ENCODE assay signal across 27 mouse cellular contexts in genomic region chr6:98945496-98946412, GRCm38 (mm10).
DNase-seq lines count a peak whose midpoint lies in the region; ATAC-seq and TF ChIP-seq lines count a peak whose summit lies in the region.
"Had no signal": no experiment of that assay in that cellular context is flagged by ENCODE, and none has a peak within 500 bp of the region (broad histone marks: within the 10 kb centered on the region; RNA-seq: fewer than 3 reads in every experiment).

No protein-coding gene starts in this region.

- H3K9ac ChIP-seq in kidney, postnatal 0 days (ENCODE audit: low read depth, low read length), result no peak overlapping the region
- H3K9ac ChIP-seq in embryonic facial prominence, embryonic 12.5 days, result no peak overlapping the region
- H3K9ac ChIP-seq in stomach, embryonic 14.5 days (replicated peaks; ENCODE audit: low read depth, low read length), result no peak overlapping the region
- H3K9ac ChIP-seq: heart, embryonic 15.5 days; liver, embryonic 15.5 days; midbrain, embryonic 15.5 days; neural tube, embryonic 13.5 days; stomach, embryonic 15.5 days had no signal

- H3K4me3 ChIP-seq in kidney, postnatal 0 days (replicated peaks; ENCODE audit: low read depth, low read length), result no peak overlapping the region
- no peak overlapping the region for H3K4me3 ChIP-seq in embryonic facial prominence, embryonic 12.5 days
- no peak overlapping the region for H3K4me3 ChIP-seq in stomach, embryonic 14.5 days (ENCODE audit: low read depth, low read length)
- H3K4me3 ChIP-seq: heart, embryonic 15.5 days; liver, embryonic 15.5 days; midbrain, embryonic 15.5 days; neural tube, embryonic 13.5 days; stomach, embryonic 15.5 days had no signal

- ATAC-seq in kidney, postnatal 0 days (replicated peaks; ENCODE audit: low FRiP score, low read depth), result no peak; the same call in 1 of the 2 replicates
- no peak for ATAC-seq in embryonic facial prominence, embryonic 12.5 days (ENCODE audit: insufficient number of reproducible peaks, insufficient read depth, low FRiP score, low TSS enrichment)
- ATAC-seq in stomach, embryonic 14.5 days (ENCODE audit: insufficient number of reproducible peaks, insufficient read depth, low FRiP score, low read depth), result no peak
- no peak for ATAC-seq in granulocyte monocyte progenitor cell, adult 5-6 weeks (replicated peaks; ENCODE audit: poor library complexity, severe bottlenecking)
- ATAC-seq: activated CD4-positive, CD25-positive, alpha-beta regulatory T cell, adult 4 months; forebrain, embryonic 16.5 days; hindbrain, embryonic 16.5 days; intestine, embryonic 16.5 days; midbrain, embryonic 15.5 days had no signal

- no peak overlapping the region for H3K4me2 ChIP-seq in kidney, postnatal 0 days (ENCODE audit: low read length)
- no peak overlapping the region for H3K4me2 ChIP-seq in embryonic facial prominence, embryonic 12.5 days (replicated peaks)
- no peak overlapping the region for H3K4me2 ChIP-seq in stomach, embryonic 14.5 days (replicated peaks; ENCODE audit: low read depth, low read length)
- H3K4me2 ChIP-seq: heart, embryonic 15.5 days; liver, embryonic 15.5 days; midbrain, embryonic 15.5 days; neural tube, embryonic 13.5 days; stomach, embryonic 15.5 days had no signal

- 55% methylated on average over 21 of the region's 21 CpGs for WGBS in kidney, postnatal 0 days
- 65% methylated on average over 21 of the region's 21 CpGs for WGBS in embryonic facial prominence, embryonic 12.5 days
- 57% methylated on average over 21 of the region's 21 CpGs for WGBS in stomach, embryonic 14.5 days

- no peak for TF ChIP-seq CTCF in kidney, postnatal 0 days (IDR thresholded peaks at IDR 0.05; ENCODE audit: low read depth)

- 0 out of 2 replicates have a peak, but pooled peaks cover 4% of the 10 kb centered on the region for H3K36me3 ChIP-seq in kidney, postnatal 0 days (ENCODE audit: insufficient read depth, low read length)
- H3K36me3 ChIP-seq in embryonic facial prominence, embryonic 12.5 days, result peaks cover 17% of the 10 kb centered on the region
- H3K36me3 ChIP-seq in stomach, embryonic 14.5 days (ENCODE audit: control insufficient read depth, insufficient read depth, low read length), result peaks cover 32% of the 10 kb centered on the region; the same call in 1 of the 2 replicates
- H3K36me3 ChIP-seq: midbrain, embryonic 15.5 days had no signal

- intact Hi-C loops in heart, postnatal 25 days (cut with DNase I), result no loop called here

- H3K9me3 ChIP-seq in kidney, postnatal 0 days (replicated peaks; ENCODE audit: low read length), result no peaks in the 10 kb centered on the region
- H3K9me3 ChIP-seq in embryonic facial prominence, embryonic 12.5 days, result no peaks in the 10 kb centered on the region
- H3K9me3 ChIP-seq in stomach, embryonic 14.5 days (ENCODE audit: control insufficient read depth, low read depth, low read length), result no peaks in the 10 kb centered on the region
- H3K9me3 ChIP-seq: heart, embryonic 15.5 days; liver, embryonic 15.5 days; midbrain, embryonic 15.5 days; neural tube, embryonic 13.5 days; stomach, embryonic 15.5 days had no signal

- peak; percentile 82 for DNase-seq in heart, adult 11 months
- no peak for DNase-seq in heart, postnatal 25 days (ENCODE audit: low spot score)
- peak; percentile 52 for DNase-seq in kidney, postnatal 0 days (ENCODE audit: low spot score)
- no peak for DNase-seq in kidney, postnatal 4 days
- no peak for DNase-seq in frontal cortex, postnatal 36 days (ENCODE audit: low spot score in 2 of 2)
- DNase-seq: adrenal gland, adult 8-10 months; cerebellum, adult 11-12 months; cerebellum, postnatal 10 days; gastrocnemius, postnatal 14 days; heart, postnatal 4 days; kidney, adult 9 months; liver; lung, postnatal 36 days; thymus, adult 2 months; thymus, postnatal 4 days had no signal

- peaks cover 20% of the 10 kb centered on the region for H3K4me1 ChIP-seq in kidney, postnatal 0 days (replicated peaks; ENCODE audit: insufficient read depth, low read length)
- peaks cover 27% of the 10 kb centered on the region for H3K4me1 ChIP-seq in embryonic facial prominence, embryonic 12.5 days
- peaks cover 49% of the 10 kb centered on the region for H3K4me1 ChIP-seq in stomach, embryonic 14.5 days (ENCODE audit: control insufficient read depth, insufficient read depth, low read length)
- H3K4me1 ChIP-seq: liver, embryonic 15.5 days had no signal

- H3K27ac ChIP-seq in kidney, postnatal 0 days, result no peak overlapping the region
- peak overlapping the region; percentile 63; the same call in 1 of the 2 replicates for H3K27ac ChIP-seq in embryonic facial prominence, embryonic 12.5 days
- H3K27ac ChIP-seq in stomach, embryonic 14.5 days (ENCODE audit: low read length), result peak overlapping the region; percentile 18; the same call in 1 of the 2 replicates
- H3K27ac ChIP-seq: heart, embryonic 15.5 days; liver, embryonic 15.5 days; midbrain, embryonic 15.5 days; neural tube, embryonic 13.5 days had no signal

- H3K27me3 ChIP-seq in kidney, postnatal 0 days (ENCODE audit: insufficient read depth, low read length), result no peaks in the 10 kb centered on the region
- H3K27me3 ChIP-seq in embryonic facial prominence, embryonic 12.5 days, result no peaks in the 10 kb centered on the region
- H3K27me3 ChIP-seq in stomach, embryonic 14.5 days (ENCODE audit: control insufficient read depth, insufficient read depth, low read length), result no peaks in the 10 kb centered on the region
- H3K27me3 ChIP-seq: heart, embryonic 15.5 days; liver, embryonic 15.5 days; midbrain, embryonic 15.5 days; neural tube, embryonic 13.5 days; stomach, embryonic 15.5 days had no signal

Comparison
In these comparisons a context has a peak if more than half of its experiments do, and no peak if none do; other contexts are left out.
1. DNase-seq: peak in heart, adult 11 months (single experiment) and kidney, postnatal 0 days (single experiment); none in heart, postnatal 25 days (single experiment), kidney, postnatal 4 days (0 of 2) and frontal cortex, postnatal 36 days (0 of 2).